Mouse (Mus musculus): ENCODE measurements around the gene Nfyb.

Nfyb gene

GRCm38 (mm10) chr10:82779831-82780230 lies 15.9 kb upstream of the Nfyb start:
- no peak for DNase-seq (ENCODE audit: low read depth, low spot score)

- no peak for DNase-seq (ENCODE audit: low read depth, low spot score)
Measured at GRCm38 (mm10) chr10:82778791-82779549, 15.0 kb upstream of the Nfyb start.

GRCm38 (mm10) chr10:82777886-82778285 lies 13.9 kb upstream of the Nfyb start:
- DNase-seq (ENCODE audit: low read depth, low spot score), result peak; percentile 78

- DNase-seq (ENCODE audit: low read depth, low spot score), result no peak
Measured at GRCm38 (mm10) chr10:82777075-82777474, 13.1 kb upstream of the Nfyb start.

- DNase-seq (ENCODE audit: low read depth, low spot score), result no peak
Measured at GRCm38 (mm10) chr10:82774841-82775240, 10.9 kb upstream of the Nfyb start.

- no peak for DNase-seq (ENCODE audit: low read depth, low spot score)
Measured at GRCm38 (mm10) chr10:82771595-82772170, 7.7 kb upstream of the Nfyb start.

GRCm38 (mm10) chr10:82770713-82771112 lies 6.8 kb upstream of the Nfyb start:
- no peak for DNase-seq (ENCODE audit: low read depth, low spot score)

GRCm38 (mm10) chr10:82768901-82769300 lies 5.0 kb upstream of the Nfyb start:
- DNase-seq (ENCODE audit: low read depth, low spot score), result peak; percentile 97

GRCm38 (mm10) chr10:82762756-82763681 lies 925 bp downstream of the Nfyb start:
- no peak for DNase-seq (ENCODE audit: low read depth, low spot score)

GRCm38 (mm10) chr10:82761037-82761811 lies 2.7 kb downstream of the Nfyb start:
- DNase-seq (ENCODE audit: low read depth, low spot score), result no peak

GRCm38 (mm10) chr10:82759706-82760105 lies 4.2 kb downstream of the Nfyb start:
- no peak for DNase-seq (ENCODE audit: low read depth, low spot score)

GRCm38 (mm10) chr10:82758878-82759277 lies 5.1 kb downstream of the Nfyb start:
- no peak for DNase-seq (ENCODE audit: low read depth, low spot score)

- no peak for DNase-seq (ENCODE audit: low read depth, low spot score)
Measured at GRCm38 (mm10) chr10:82758368-82758767, 5.6 kb downstream of the Nfyb start.

- no peak for DNase-seq (ENCODE audit: low read depth, low spot score)
Measured at GRCm38 (mm10) chr10:82757341-82757740, 6.6 kb downstream of the Nfyb start.

GRCm38 (mm10) chr10:82756466-82756865 lies 7.5 kb downstream of the Nfyb start:
- peak; percentile 49 for DNase-seq (ENCODE audit: low read depth, low spot score)

GRCm38 (mm10) chr10:82755213-82755890 lies 8.6 kb downstream of the Nfyb start:
- no peak for DNase-seq (ENCODE audit: low read depth, low spot score)

GRCm38 (mm10) chr10:82754642-82755041 lies 9.3 kb downstream of the Nfyb start:
- DNase-seq (ENCODE audit: low read depth, low spot score), result no peak

GRCm38 (mm10) chr10:82752921-82753320 lies 11.0 kb downstream of the Nfyb start:
- no peak for DNase-seq (ENCODE audit: low read depth, low spot score)

GRCm38 (mm10) chr10:82750778-82751177 lies 13.2 kb downstream of the Nfyb start:
- DNase-seq (ENCODE audit: low read depth, low spot score), result no peak

- peak; percentile 41 for DNase-seq (ENCODE audit: low read depth, low spot score)
Measured at GRCm38 (mm10) chr10:82746988-82747850, 16.7 kb downstream of the Nfyb start.

Measured in ES-CJ7 (cell line).